9 mouse cellular contexts compared by ENCODE assay signal in the genomic region with DNA sequence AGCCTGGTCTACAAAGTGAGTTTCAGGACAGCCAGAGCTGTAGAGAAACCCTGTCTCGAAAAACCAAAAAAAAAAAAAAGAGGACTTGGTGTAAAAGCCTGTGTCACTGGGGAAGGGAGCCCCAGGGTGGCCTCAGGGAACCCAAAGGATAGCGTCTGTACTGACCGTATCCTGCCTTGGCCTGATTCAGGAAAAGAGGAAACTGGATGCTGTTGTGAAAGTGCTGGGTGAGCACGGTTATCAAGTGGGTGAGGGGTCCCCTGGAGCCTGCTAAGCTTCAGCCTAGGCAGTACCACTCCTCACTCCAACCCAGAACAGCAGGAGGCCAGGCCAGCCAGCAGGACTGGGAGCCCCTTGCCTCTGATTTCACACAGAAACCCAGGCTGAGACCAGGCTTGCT. TPM values are rescaled to one million over a fixed set of nuclear protein-coding genes. Genes with fewer than 3 reads are reported as not detected.
DNase-seq lines count a peak whose midpoint lies in the region; ATAC-seq lines count a peak whose summit lies in the region.
"Had no signal": no experiment of that assay in that cellular context is flagged by ENCODE, and none has a peak within 500 bp of the region (broad histone marks: within the 10 kb centered on the region; RNA-seq: fewer than 3 reads in every experiment).

No protein-coding gene starts in this region.

- no peak for DNase-seq in forebrain, embryonic 10.5 days (ENCODE audit: extremely low spot score, low spot score)
- DNase-seq in forebrain, embryonic 14.5 days (ENCODE audit: low spot score): no peak
- no peak for DNase-seq in urinary bladder, postnatal 25 days (ENCODE audit: low spot score)
- DNase-seq in spleen, adult 12 weeks (ENCODE audit: low spot score): no peak

- H3K4me3 ChIP-seq in forebrain, embryonic 10.5 days: peak overlapping the region; percentile 96
- H3K4me3 ChIP-seq in forebrain, embryonic 14.5 days (ENCODE audit: low read depth, low read length): no peak overlapping the region
- peak overlapping the region; percentile 93 for H3K4me3 ChIP-seq in megakaryocyte, embryonic 14.5 days (replicated peaks)
- no peak overlapping the region for H3K4me3 ChIP-seq in intestine, embryonic 16.5 days (ENCODE audit: low read length)
- no peak overlapping the region for H3K4me3 ChIP-seq in midbrain, embryonic 16.5 days (ENCODE audit: low read depth, low read length)

- no peaks in the 10 kb centered on the region for H3K27me3 ChIP-seq in forebrain, embryonic 10.5 days (ENCODE audit: poor library complexity, severe bottlenecking)
- H3K27me3 ChIP-seq in forebrain, embryonic 14.5 days (replicated peaks; ENCODE audit: control insufficient read depth, insufficient read depth, low read length): no peaks in the 10 kb centered on the region
- H3K27me3 ChIP-seq in megakaryocyte, embryonic 14.5 days (replicated peaks): no peaks in the 10 kb centered on the region
- H3K27me3 ChIP-seq in intestine, embryonic 16.5 days (replicated peaks; ENCODE audit: control insufficient read depth, insufficient read depth, low read length): no peaks in the 10 kb centered on the region
- no peaks in the 10 kb centered on the region for H3K27me3 ChIP-seq in midbrain, embryonic 16.5 days (ENCODE audit: control insufficient read depth, insufficient read depth, low read depth, low read length)

- WGBS in forebrain, embryonic 10.5 days: 89% methylated on average over 4 of the region's 4 CpGs
- 85% methylated on average over 4 of the region's 4 CpGs for WGBS in forebrain, embryonic 14.5 days
- 77% methylated on average over 4 of the region's 4 CpGs for WGBS in intestine, embryonic 16.5 days
- 87% methylated on average over 4 of the region's 4 CpGs for WGBS in midbrain, embryonic 16.5 days

- no peaks in the 10 kb centered on the region for H3K9me3 ChIP-seq in forebrain, embryonic 10.5 days
- no peaks in the 10 kb centered on the region for H3K9me3 ChIP-seq in forebrain, embryonic 14.5 days (replicated peaks; ENCODE audit: control insufficient read depth, low read length)
- no peaks in the 10 kb centered on the region for H3K9me3 ChIP-seq in megakaryocyte, embryonic 14.5 days
- H3K9me3 ChIP-seq in intestine, embryonic 16.5 days (ENCODE audit: control insufficient read depth, low read length): no peaks in the 10 kb centered on the region
- H3K9me3 ChIP-seq in midbrain, embryonic 16.5 days (replicated peaks; ENCODE audit: control insufficient read depth, low read length, poor library complexity, severe bottlenecking): no peaks in the 10 kb centered on the region

- ATAC-seq in forebrain, embryonic 14.5 days: no peak
- ATAC-seq in megakaryocyte, adult 5-6 weeks (ENCODE audit: poor library complexity, severe bottlenecking): no peak
- ATAC-seq in intestine, embryonic 16.5 days: no peak
- ATAC-seq in midbrain, embryonic 16.5 days: no peak

- H3K9ac ChIP-seq in forebrain, embryonic 14.5 days (ENCODE audit: low read length): no peak overlapping the region; the same call in 1 of the 2 replicates
- H3K9ac ChIP-seq in intestine, embryonic 16.5 days (ENCODE audit: low read depth, low read length): peak overlapping the region; percentile 89
- H3K9ac ChIP-seq in midbrain, embryonic 16.5 days (ENCODE audit: low read depth, low read length): peak overlapping the region; percentile 12; the same call in 1 of the 2 replicates

- H3K27ac ChIP-seq in forebrain, embryonic 10.5 days: no peak overlapping the region
- no peak overlapping the region for H3K27ac ChIP-seq in forebrain, embryonic 14.5 days (ENCODE audit: low read depth, low read length)
- no peak overlapping the region for H3K27ac ChIP-seq in intestine, embryonic 16.5 days (ENCODE audit: low read length)
- no peak overlapping the region for H3K27ac ChIP-seq in midbrain, embryonic 16.5 days (ENCODE audit: low read length)

- peaks cover 33% of the 10 kb centered on the region for H3K36me3 ChIP-seq in forebrain, embryonic 10.5 days (replicated peaks)
- H3K36me3 ChIP-seq in forebrain, embryonic 14.5 days (ENCODE audit: control insufficient read depth, insufficient read depth, low read length): peaks cover 26% of the 10 kb centered on the region
- H3K36me3 ChIP-seq in megakaryocyte, embryonic 14.5 days (replicated peaks; ENCODE audit: low read length): peaks cover 54% of the 10 kb centered on the region
- peaks cover 17% of the 10 kb centered on the region for H3K36me3 ChIP-seq in intestine, embryonic 16.5 days (ENCODE audit: control insufficient read depth, insufficient read depth, low read length)
- H3K36me3 ChIP-seq in midbrain, embryonic 16.5 days (ENCODE audit: control insufficient read depth, insufficient read depth, low read length): peaks cover 4% of the 10 kb centered on the region

- H3K4me2 ChIP-seq in forebrain, embryonic 14.5 days (ENCODE audit: low read length): no peak overlapping the region
- H3K4me2 ChIP-seq in intestine, embryonic 16.5 days (ENCODE audit: low read depth, low read length): peak overlapping the region; percentile 88
- no peak overlapping the region for H3K4me2 ChIP-seq in midbrain, embryonic 16.5 days (ENCODE audit: low read length)

- H3K4me1 ChIP-seq in forebrain, embryonic 10.5 days: peaks cover 36% of the 10 kb centered on the region
- H3K4me1 ChIP-seq in forebrain, embryonic 14.5 days (ENCODE audit: control insufficient read depth, insufficient read depth, low read length): peaks cover 25% of the 10 kb centered on the region
- peaks cover 87% of the 10 kb centered on the region for H3K4me1 ChIP-seq in megakaryocyte, embryonic 14.5 days
- H3K4me1 ChIP-seq in intestine, embryonic 16.5 days (ENCODE audit: control insufficient read depth, insufficient read depth, low read length): peaks cover 40% of the 10 kb centered on the region
- H3K4me1 ChIP-seq in midbrain, embryonic 16.5 days (ENCODE audit: control insufficient read depth, insufficient read depth, low read length): peaks cover 25% of the 10 kb centered on the region

RNA-seq across cellular contexts. Expression of a gene that starts 2.9 kb away (rescaled TPM):
- 27.3 and 28.1 TPM in 2 replicates for polyA plus RNA-seq in forebrain, embryonic 10.5 days (2016; fragmentation: Nextera tagmentation; extraction: Ambion mirVana)
- 37.9 and 44.4 TPM in 2 replicates for polyA plus RNA-seq in forebrain, embryonic 14.5 days (2014; fragmentation: Nextera tagmentation; extraction: Ambion mirVana)
- polyA plus RNA-seq in megakaryocyte, embryonic 14.5 days (2012; ENCODE audit: insufficient read depth, low replicate concordance): 336 and 551 TPM in 2 replicates
- 32.1 and 34.6 TPM in 2 replicates for total RNA-seq in megakaryocyte, adult 5-6 weeks (2015)
- 11.3 and 18.3 TPM in 2 replicates for total RNA-seq in megakaryocyte, adult 5-6 weeks (2017)
- 33.7 and 35.5 TPM in 2 replicates for polyA plus RNA-seq in intestine, embryonic 16.5 days (2015; fragmentation: Nextera tagmentation; extraction: Ambion mirVana)
- polyA plus RNA-seq in midbrain, embryonic 16.5 days (2015; fragmentation: Nextera tagmentation; extraction: Ambion mirVana): 54.9 and 63.3 TPM in 2 replicates

RNA-seq across cellular contexts. Expression of a gene that starts 8.9 kb away (rescaled TPM):
- 66.2 and 66.3 TPM in 2 replicates for polyA plus RNA-seq in forebrain, embryonic 10.5 days (2016; fragmentation: Nextera tagmentation; extraction: Ambion mirVana)
- 85.3 and 93.0 TPM in 2 replicates for polyA plus RNA-seq in forebrain, embryonic 14.5 days (2014; fragmentation: Nextera tagmentation; extraction: Ambion mirVana)
- 29.1 and 37.7 TPM in 2 replicates for polyA plus RNA-seq in megakaryocyte, embryonic 14.5 days (2012; ENCODE audit: insufficient read depth, low replicate concordance)
- 30.4 and 33.0 TPM in 2 replicates for total RNA-seq in megakaryocyte, adult 5-6 weeks (2015)
- 32.1 and 41.0 TPM in 2 replicates for total RNA-seq in megakaryocyte, adult 5-6 weeks (2017)
- polyA plus RNA-seq in intestine, embryonic 16.5 days (2015; fragmentation: Nextera tagmentation; extraction: Ambion mirVana): 82.7 and 84.6 TPM in 2 replicates
- polyA plus RNA-seq in midbrain, embryonic 16.5 days (2015; fragmentation: Nextera tagmentation; extraction: Ambion mirVana): 118 and 126 TPM in 2 replicates

RNA-seq across cellular contexts. Expression of a gene that starts 42.0 kb away (rescaled TPM):
- 0.22 and 0.25 TPM in 2 replicates for polyA plus RNA-seq in forebrain, embryonic 10.5 days (2016; fragmentation: Nextera tagmentation; extraction: Ambion mirVana)
- polyA plus RNA-seq in forebrain, embryonic 14.5 days (2014; fragmentation: Nextera tagmentation; extraction: Ambion mirVana): 0.14 TPM in 2 replicates
- polyA plus RNA-seq in megakaryocyte, embryonic 14.5 days (2012; ENCODE audit: insufficient read depth, low replicate concordance): not detected in 2 replicates
- total RNA-seq in megakaryocyte, adult 5-6 weeks (2015): not detected in 2 replicates
- total RNA-seq in megakaryocyte, adult 5-6 weeks (2017): not detected in 2 replicates
- polyA plus RNA-seq in intestine, embryonic 16.5 days (2015; fragmentation: Nextera tagmentation; extraction: Ambion mirVana): 0.09 and 0.22 TPM in 2 replicates
- 0.26 and 0.36 TPM in 2 replicates for polyA plus RNA-seq in midbrain, embryonic 16.5 days (2015; fragmentation: Nextera tagmentation; extraction: Ambion mirVana)
- total RNA-seq: left cerebral cortex, adult 8-10 months had no signal

Comparison
In these comparisons a context has a peak if more than half of its experiments do, and no peak if none do; other contexts are left out.
1. H3K4me3 ChIP-seq: peak in forebrain, embryonic 10.5 days (single experiment) and megakaryocyte, embryonic 14.5 days (single experiment); none in forebrain, embryonic 14.5 days (single experiment), intestine, embryonic 16.5 days (single experiment) and midbrain, embryonic 16.5 days (single experiment).